Mouse (Mus musculus) limb, embryonic 12.5 days (tissue): Measurements from ENCODE around the gene Ablim2. TPM values are rescaled to one million over a fixed set of nuclear protein-coding genes. Genes with fewer than 3 reads are reported as not detected.

Experiments
- ATAC-seq: fragments of 200-750 bp; cut with Nextera tagmentation; 2 replicates; pipeline ENCODE4 v1.8.0; 2017; ENCODE audit warnings: low read depth, moderate TSS enrichment; ENCODE audit not compliant: insufficient number of reproducible peaks, insufficient read depth, low FRiP score, low TSS enrichment
- H3K27ac ChIP-seq: fragments of 300-500 bp; sonication (generic); 2 replicates; pipeline ENCODE4 v1.5.1; 2016; ENCODE audit warnings: mild to moderate bottlenecking, moderate library complexity
- H3K27me3 ChIP-seq: fragments of 300-500 bp; sonication (generic); 2 replicates; pipeline ENCODE4 v1.6.1; 2016; ENCODE audit warnings: mild to moderate bottlenecking, moderate library complexity
- H3K36me3 ChIP-seq: fragments of 300-500 bp; sonication (generic); 2 replicates; pipeline ENCODE4 v1.6.1; 2016; ENCODE audit warnings: mild to moderate bottlenecking, moderate library complexity
- H3K4me1 ChIP-seq: fragments of 300-500 bp; sonication (generic); replicated peaks from 2 replicates; pipeline ENCODE4 v1.6.1; 2016
- H3K4me2 ChIP-seq: fragments of 300-500 bp; sonication (generic); 2 replicates; pipeline ENCODE4 v1.6.1; 2016; ENCODE audit warnings: mild to moderate bottlenecking, moderate library complexity
- H3K4me3 ChIP-seq: fragments of 300-500 bp; sonication (generic); replicated peaks from 2 replicates; pipeline ENCODE4 v1.5.1; 2016; ENCODE audit warnings: mild to moderate bottlenecking
- H3K9ac ChIP-seq: fragments of 300-500 bp; sonication (generic); replicated peaks from 2 replicates; pipeline ENCODE4 v1.6.1; 2016; ENCODE audit warnings: mild to moderate bottlenecking, moderate library complexity
- H3K9me3 ChIP-seq: fragments of 300-500 bp; sonication (generic); 2 replicates; pipeline ENCODE4 v1.6.1; 2016; ENCODE audit warnings: mild to moderate bottlenecking, moderate library complexity
- WGBS: fragments of 180-500 bp; shearing (Covaris S2); methylation state at CpG from one replicate; pipeline ENCODE4 v1.1.7; 2016; 5-methylcytosine and 5-hydroxymethylcytosine counted together
- polyA plus RNA-seq: library from polyadenylated mRNA; unstranded; fragments of >200 nt; fragmentation: Nextera tagmentation; extraction: Ambion mirVana; gene quantifications from 2 replicates; pipeline ENCODE4 v1.2.1, GENCODE M21; 2016

Ablim2 gene
- polyA plus RNA-seq, 1 experiment from 2014 or later: 1.1 TPM

GRCm38 (mm10) chr5:35770891-35771663 lies 13.4 kb downstream of the Ablim2 start:
- H3K9ac ChIP-seq: no peak overlapping the region
- no peak overlapping the region for H3K27ac ChIP-seq
- H3K36me3 ChIP-seq: no peaks in the 10 kb centered on the region
- H3K4me1 ChIP-seq: peaks cover 56% of the 10 kb centered on the region
- no peak for ATAC-seq
- 64% methylated on average over 14 of the region's 14 CpGs for WGBS
- no peaks in the 10 kb centered on the region for H3K9me3 ChIP-seq
- H3K27me3 ChIP-seq: 0 out of 2 replicates have a peak, but pooled peaks cover 2% of the 10 kb centered on the region
- no peak overlapping the region for H3K4me3 ChIP-seq
- no peak overlapping the region for H3K4me2 ChIP-seq

GRCm38 (mm10) chr5:35773274-35774136 lies 15.8 kb downstream of the Ablim2 start:
- WGBS: 33% methylated on average over 13 of the region's 13 CpGs
- ATAC-seq: peak; percentile 38; the same call in 1 of the 2 replicates
- peak overlapping the region; percentile 87 for H3K27ac ChIP-seq
- peaks cover 46% of the 10 kb centered on the region for H3K4me1 ChIP-seq
- no peak overlapping the region for H3K9ac ChIP-seq
- H3K4me2 ChIP-seq: peak overlapping the region; percentile 32
- no peak overlapping the region for H3K4me3 ChIP-seq
- H3K36me3 ChIP-seq: no peaks in the 10 kb centered on the region
- 0 out of 2 replicates have a peak, but pooled peaks cover 2% of the 10 kb centered on the region for H3K27me3 ChIP-seq
- no peaks in the 10 kb centered on the region for H3K9me3 ChIP-seq

GRCm38 (mm10) chr5:35774137-35774424 lies 16.4 kb downstream of the Ablim2 start:
- 9% methylated on average over 6 of the region's 6 CpGs for WGBS
- peak; percentile 62; the same call in 1 of the 2 replicates for ATAC-seq

GRCm38 (mm10) chr5:35781116-35781515 lies 23.4 kb downstream of the Ablim2 start:
- Histone ChIP-seq H3K9me3 (no peaks in the 10 kb centered on the region), H3K36me3 (no peaks in the 10 kb centered on the region), H3K4me3 (no peak overlapping the region), H3K4me1 (0 out of 2 replicates have a peak, but pooled peaks cover 10% of the 10 kb centered on the region), H3K27ac (no peak overlapping the region), H3K4me2 (no peak overlapping the region), H3K9ac (no peak overlapping the region), H3K27me3 (no peaks in the 10 kb centered on the region)
- 86% methylated on average over 3 of the region's 3 CpGs for WGBS
- no peak for ATAC-seq

More at GRCm38 (mm10) chr5:35774137-35774424, 16.4 kb downstream of the Ablim2 start:
- Histone ChIP-seq H3K27ac (peak overlapping the region; percentile 87), H3K4me2 (peak overlapping the region; percentile 32), H3K9me3 (no peaks in the 10 kb centered on the region), H3K4me3 (no peak overlapping the region), H3K36me3 (no peaks in the 10 kb centered on the region), H3K4me1 (peaks cover 48% of the 10 kb centered on the region), H3K27me3 (0 out of 2 replicates have a peak, but pooled peaks cover 2% of the 10 kb centered on the region), H3K9ac (no peak overlapping the region)

- H3K9ac ChIP-seq: no peak overlapping the region
- ATAC-seq: no peak
- 55% methylated on average over 10 of the region's 10 CpGs for WGBS
Measured at GRCm38 (mm10) chr5:35782648-35783180, 25.0 kb downstream of the Ablim2 start.

GRCm38 (mm10) chr5:35785853-35786252 lies 28.2 kb downstream of the Ablim2 start:
- WGBS: 72% methylated on average over 7 of the region's 7 CpGs
- ATAC-seq: no peak
- no peak overlapping the region for H3K4me2 ChIP-seq
- H3K4me3 ChIP-seq: no peak overlapping the region
- H3K27me3 ChIP-seq: no peaks in the 10 kb centered on the region
- H3K9ac ChIP-seq: no peak overlapping the region
- H3K27ac ChIP-seq: no peak overlapping the region
- H3K4me1 ChIP-seq: 0 out of 2 replicates have a peak, but pooled peaks cover 7% of the 10 kb centered on the region
- H3K9me3 ChIP-seq: no peaks in the 10 kb centered on the region
- H3K36me3 ChIP-seq: no peaks in the 10 kb centered on the region

More at GRCm38 (mm10) chr5:35782648-35783180, 25.0 kb downstream of the Ablim2 start:
- no peak overlapping the region for H3K27ac ChIP-seq
- H3K4me1 ChIP-seq: 0 out of 2 replicates have a peak, but pooled peaks cover 10% of the 10 kb centered on the region
- H3K4me2 ChIP-seq: no peak overlapping the region
- no peaks in the 10 kb centered on the region for H3K27me3 ChIP-seq
- H3K4me3 ChIP-seq: no peak overlapping the region
- no peaks in the 10 kb centered on the region for H3K36me3 ChIP-seq
- H3K9me3 ChIP-seq: no peaks in the 10 kb centered on the region

- H3K4me2 ChIP-seq: no peak overlapping the region
- H3K27me3 ChIP-seq: no peaks in the 10 kb centered on the region
- WGBS: 87% methylated on average over 12 of the region's 12 CpGs
- no peaks in the 10 kb centered on the region for H3K36me3 ChIP-seq
- H3K9me3 ChIP-seq: no peaks in the 10 kb centered on the region
- H3K9ac ChIP-seq: no peak overlapping the region
- no peak overlapping the region for H3K4me3 ChIP-seq
- H3K4me1 ChIP-seq: 0 out of 2 replicates have a peak, but pooled peaks cover 3% of the 10 kb centered on the region
- H3K27ac ChIP-seq: no peak overlapping the region
- ATAC-seq: no peak
Measured at GRCm38 (mm10) chr5:35787847-35788246, 30.2 kb downstream of the Ablim2 start.

- Histone ChIP-seq H3K27me3 (no peaks in the 10 kb centered on the region; the same call in 1 of the 2 replicates), H3K4me2 (no peak overlapping the region), H3K4me1 (no peaks in the 10 kb centered on the region), H3K4me3 (no peak overlapping the region), H3K27ac (no peak overlapping the region), H3K9ac (no peak overlapping the region), H3K36me3 (no peaks in the 10 kb centered on the region), H3K9me3 (no peaks in the 10 kb centered on the region)
- 80% methylated on average over 6 of the region's 6 CpGs for WGBS
- no peak for ATAC-seq
Measured at GRCm38 (mm10) chr5:35788719-35789118, 31.0 kb downstream of the Ablim2 start.

GRCm38 (mm10) chr5:35789697-35790096 lies 32.0 kb downstream of the Ablim2 start:
- 82% methylated on average over 3 of the region's 3 CpGs for WGBS
- Histone ChIP-seq H3K27me3 (no peaks in the 10 kb centered on the region; the same call in 1 of the 2 replicates), H3K9ac (no peak overlapping the region), H3K4me2 (no peak overlapping the region), H3K9me3 (no peaks in the 10 kb centered on the region), H3K27ac (no peak overlapping the region), H3K4me1 (no peaks in the 10 kb centered on the region), H3K4me3 (no peak overlapping the region), H3K36me3 (no peaks in the 10 kb centered on the region)
- no peak for ATAC-seq

GRCm38 (mm10) chr5:35790387-35791065 lies 32.8 kb downstream of the Ablim2 start:
- Histone ChIP-seq H3K9me3 (no peaks in the 10 kb centered on the region), H3K4me1 (no peaks in the 10 kb centered on the region), H3K4me3 (no peak overlapping the region), H3K27ac (no peak overlapping the region), H3K27me3 (no peaks in the 10 kb centered on the region; the same call in 1 of the 2 replicates), H3K4me2 (no peak overlapping the region), H3K36me3 (no peaks in the 10 kb centered on the region), H3K9ac (no peak overlapping the region)
- WGBS: 46% methylated on average over 10 of the region's 10 CpGs
- ATAC-seq: no peak
